Mouse (Mus musculus) ES-Bruce4 (cell line): ENCODE measurements at regions not wholly inside any gene's neighbourhood (a gene's known extent, or its start where the extent isn't known, plus 50 kb on each side); places are given as distances from the start of the nearest gene placed in this dataset.

ENCODE experiments used
- CTCF ChIP-seq: IDR thresholded peaks from one replicate; pipeline ENCODE4 v1.8.1; 2011; ENCODE audit warnings: low read depth, low read length
- EP300 ChIP-seq: IDR thresholded peaks from 2 replicates; pipeline ENCODE4 v1.6.1; 2011; ENCODE audit warnings: low read depth, low read length; ENCODE audit not compliant: insufficient read depth
- POLR2A ChIP-seq: IDR thresholded peaks from one replicate; pipeline ENCODE4 v1.8.1; 2011; ENCODE audit warnings: low read length; ENCODE audit not compliant: insufficient read depth

GRCm38 (mm10) chr12:109517764-109518163, 65.1 kb downstream of the Dlk1 start:
- TF ChIP-seq CTCF (no peak), POLR2A (no peak), EP300 (no peak)
